Mouse (Mus musculus) embryonic facial prominence, embryonic 12.5 days (tissue): ENCODE results near the gene Crybg3. TPM values are rescaled to one million over a fixed set of nuclear protein-coding genes. Genes with fewer than 3 reads are reported as not detected.
A peak's percentile ranks its signal among the peaks of the same experiment; 100 is the strongest.
"Not testable (repeated sequence)": the region's sequence is repeated elsewhere in the genome, so short reads cannot be mapped to it uniquely, and the experiment has no call there.

Experiments used
- ATAC-seq: fragments of 200-750 bp; cut with Nextera tagmentation; 2 replicates; pipeline ENCODE4 v1.8.0; 2017; ENCODE audit not compliant: insufficient number of reproducible peaks, insufficient read depth, low FRiP score, low TSS enrichment
- H3K27ac ChIP-seq: fragments of 300-500 bp; sonication (generic); 2 replicates; pipeline ENCODE4 v1.5.1; 2016; ENCODE audit warnings: mild to moderate bottlenecking
- H3K27me3 ChIP-seq: fragments of 300-500 bp; sonication (generic); 2 replicates; pipeline ENCODE4 v1.6.1; 2016; ENCODE audit warnings: mild to moderate bottlenecking, moderate library complexity
- H3K36me3 ChIP-seq: fragments of 300-500 bp; sonication (generic); 2 replicates; pipeline ENCODE4 v1.6.1; 2016; ENCODE audit warnings: mild to moderate bottlenecking
- H3K4me1 ChIP-seq: fragments of 300-500 bp; sonication (generic); 2 replicates; pipeline ENCODE4 v1.6.1; 2016
- H3K4me2 ChIP-seq: fragments of 300-500 bp; sonication (generic); replicated peaks from 2 replicates; pipeline ENCODE4 v1.6.1; 2016; ENCODE audit warnings: mild to moderate bottlenecking, moderate library complexity
- H3K4me3 ChIP-seq: fragments of 300-500 bp; sonication (generic); 2 replicates; pipeline ENCODE4 v1.5.1; 2016; ENCODE audit warnings: mild to moderate bottlenecking
- H3K9ac ChIP-seq: fragments of 300-500 bp; sonication (generic); 2 replicates; pipeline ENCODE4 v1.6.1; 2016; ENCODE audit warnings: mild to moderate bottlenecking, moderate library complexity
- H3K9me3 ChIP-seq: fragments of 300-500 bp; sonication (generic); 2 replicates; pipeline ENCODE4 v1.6.1; 2016; ENCODE audit warnings: mild to moderate bottlenecking, moderate library complexity
- WGBS: fragments of 180-500 bp; shearing (Covaris S2); methylation state at CpG from one replicate; pipeline ENCODE4 v1.1.7; 2016; 5-methylcytosine and 5-hydroxymethylcytosine counted together
- polyA plus RNA-seq: library from polyadenylated mRNA; unstranded; fragments of >200 nt; fragmentation: Nextera tagmentation; extraction: Ambion mirVana; gene quantifications from 2 replicates; pipeline ENCODE4 v1.2.1, GENCODE M21; 2016

Gene Crybg3
- polyA plus RNA-seq, 1 experiment from 2014 or later = 8.8 TPM

DNA sequence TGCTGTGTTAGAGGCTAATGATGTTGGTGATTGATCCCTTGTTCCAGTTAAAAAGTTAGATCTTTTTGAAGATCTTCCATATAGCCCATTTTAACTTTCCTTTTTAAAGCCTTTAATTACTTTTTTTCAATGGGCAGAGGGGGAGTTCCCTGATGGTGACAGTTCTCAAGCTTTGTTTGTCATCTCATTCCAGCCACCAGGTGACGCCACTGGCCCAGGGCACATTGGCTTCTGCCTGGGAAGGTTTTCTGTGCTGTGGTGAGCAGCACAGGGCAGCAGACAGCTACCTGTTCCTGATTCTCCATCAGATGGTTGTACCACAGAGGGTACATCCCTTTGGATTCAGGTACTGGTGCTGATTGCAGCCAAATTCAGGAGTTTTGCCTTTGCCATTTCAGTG, 126.0 kb downstream of the Crybg3 start:
- H3K4me2 ChIP-seq = no peak overlapping the region
- H3K9ac ChIP-seq = no peak overlapping the region
- no peaks in the 10 kb centered on the region for H3K27me3 ChIP-seq
- peaks cover 6% of the 10 kb centered on the region; the same call in 1 of the 2 replicates for H3K4me1 ChIP-seq
- H3K27ac ChIP-seq = no peak overlapping the region
- WGBS = 19% methylated on average over 1 of the region's 1 CpGs
- 0 out of 2 replicates have a peak, but pooled peaks cover 6% of the 10 kb centered on the region for H3K36me3 ChIP-seq
- no peak for ATAC-seq
- H3K4me3 ChIP-seq = no peak overlapping the region
- H3K9me3 ChIP-seq = no peaks in the 10 kb centered on the region

DNA sequence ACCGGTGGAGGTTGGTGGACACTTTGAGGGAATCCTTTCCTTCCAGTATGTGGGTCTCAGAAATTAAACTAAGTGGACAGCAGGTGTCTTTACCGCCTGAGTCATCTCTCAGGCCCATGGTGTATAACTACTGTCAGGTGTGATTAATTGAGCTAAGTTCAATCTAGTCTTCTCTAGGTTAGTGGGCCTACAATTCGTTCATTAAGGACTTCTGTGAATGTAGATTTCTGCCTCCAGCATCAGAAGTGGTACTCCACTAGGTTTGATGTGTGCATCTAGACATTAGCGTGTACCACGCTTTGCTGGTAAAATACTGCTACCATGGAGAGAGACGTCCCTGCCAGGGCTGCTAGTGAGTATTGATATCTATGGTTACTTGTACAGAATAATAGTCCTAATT, 128.2 kb downstream of the Crybg3 start:
- peaks cover 6% of the 10 kb centered on the region; the same call in 1 of the 2 replicates for H3K4me1 ChIP-seq
- peak overlapping the region; percentile 55 for H3K4me3 ChIP-seq
- H3K4me2 ChIP-seq = peak overlapping the region; percentile 52
- 0 out of 2 replicates have a peak overlapping the region, but pooled peaks have one; percentile 49 for H3K9ac ChIP-seq
- WGBS = 54% methylated on average over 6 of the region's 6 CpGs
- no peaks in the 10 kb centered on the region for H3K9me3 ChIP-seq
- no peaks in the 10 kb centered on the region for H3K27me3 ChIP-seq
- 0 out of 2 replicates have a peak, but pooled peaks cover 3% of the 10 kb centered on the region for H3K36me3 ChIP-seq
- ATAC-seq = no peak
- no peak overlapping the region for H3K27ac ChIP-seq

- peak within 1 kb of the TSS; percentile 55 for H3K4me3 ChIP-seq
- 0 out of 2 replicates have a peak, but pooled peaks cover 3% of the 10 kb centered on the region for H3K36me3 ChIP-seq
- no peak within 1 kb of the TSS for H3K27ac ChIP-seq
- WGBS = 2% methylated on average over 56 of the region's 56 CpGs
- ATAC-seq = peak; percentile 93
- peak within 1 kb of the TSS; percentile 52 for H3K4me2 ChIP-seq
- H3K9me3 ChIP-seq = no peaks in the 10 kb centered on the region
- peak within 1 kb of the TSS; percentile 49 for H3K9ac ChIP-seq
- peaks cover 6% of the 10 kb centered on the region; the same call in 1 of the 2 replicates for H3K4me1 ChIP-seq
- H3K27me3 ChIP-seq = no peaks in the 10 kb centered on the region
These were observed 129.0 kb downstream of the Crybg3 start, which contains the start of gene Riox2 for GRCm38 (mm10) chr16:59471637-59472278. Gene Riox2, plus strand, starts transcription at chr16:59471775.

- Histone ChIP-seq H3K4me3 (no peak overlapping the region), H3K9me3 (0 out of 2 replicates have a peak, but pooled peaks cover under 1% of the 10 kb centered on the region), H3K9ac (no peak overlapping the region), H3K4me2 (no peak overlapping the region), H3K4me1 (peaks cover 6% of the 10 kb centered on the region; the same call in 1 of the 2 replicates), H3K27me3 (no peaks in the 10 kb centered on the region), H3K36me3 (no peaks in the 10 kb centered on the region), H3K27ac (no peak overlapping the region)
- 81% methylated on average over 1 of the region's 1 CpGs for WGBS
- no peak for ATAC-seq
These were observed 130.9 kb downstream of the Crybg3 start for GRCm38 (mm10) chr16:59469846-59470245.

- H3K27me3 ChIP-seq = no peaks in the 10 kb centered on the region
- H3K27ac ChIP-seq = no peak overlapping the region
- H3K4me1 ChIP-seq = no peaks in the 10 kb centered on the region
- no peak overlapping the region for H3K4me3 ChIP-seq
- H3K36me3 ChIP-seq = no peaks in the 10 kb centered on the region
- ATAC-seq = no peak
- H3K9ac ChIP-seq = no peak overlapping the region
- no peak overlapping the region for H3K4me2 ChIP-seq
- H3K9me3 ChIP-seq = 0 out of 2 replicates have a peak, but pooled peaks cover 4% of the 10 kb centered on the region
- 89% methylated on average over 6 of the region's 6 CpGs for WGBS
These were observed 136.8 kb downstream of the Crybg3 start for GRCm38 (mm10) chr16:59463973-59464372.

DNA sequence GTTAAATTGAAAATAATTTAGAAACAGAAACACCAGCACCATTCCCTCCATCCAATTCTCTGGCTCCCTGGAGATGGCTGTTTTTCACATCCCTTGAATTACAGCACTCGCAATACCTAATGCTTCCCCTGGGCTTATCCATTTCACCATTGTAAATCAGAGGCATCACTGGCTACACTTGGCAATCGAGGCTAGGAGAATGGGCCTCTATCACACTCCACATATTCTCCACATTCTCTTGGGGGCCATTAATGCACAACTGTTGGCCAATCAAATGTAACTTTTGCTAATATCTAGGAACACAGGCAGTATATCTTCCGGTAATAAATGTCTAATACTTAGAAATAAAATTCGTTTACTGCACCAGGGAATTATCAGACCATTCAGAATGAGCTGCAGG, 137.2 kb downstream of the Crybg3 start:
- Histone ChIP-seq H3K9ac (no peak overlapping the region), H3K27ac (no peak overlapping the region), H3K36me3 (no peaks in the 10 kb centered on the region), H3K4me2 (no peak overlapping the region), H3K4me1 (no peaks in the 10 kb centered on the region), H3K4me3 (no peak overlapping the region), H3K9me3 (0 out of 2 replicates have a peak, but pooled peaks cover 4% of the 10 kb centered on the region), H3K27me3 (no peaks in the 10 kb centered on the region)
- WGBS = 73% methylated on average over 4 of the region's 4 CpGs
- no peak for ATAC-seq

GRCm38 (mm10) chr16:59459259-59459861, 141.4 kb downstream of the Crybg3 start:
- H3K4me1 ChIP-seq, H3K36me3 ChIP-seq, H3K9me3 ChIP-seq, H3K27me3 ChIP-seq, H3K4me2 ChIP-seq, H3K27ac ChIP-seq, H3K9ac ChIP-seq, H3K4me3 ChIP-seq: not testable (repeated sequence)
- 73% methylated on average over 5 of the region's 5 CpGs for WGBS
- ATAC-seq = 0 out of 2 replicates have a peak, but pooled peaks have one; percentile 60

GRCm38 (mm10) chr16:59451813-59452212, 149.0 kb downstream of the Crybg3 start:
- H3K4me2 ChIP-seq = no peak overlapping the region
- WGBS = 85% methylated on average over 5 of the region's 5 CpGs
- H3K4me3 ChIP-seq = no peak overlapping the region
- no peak for ATAC-seq
- H3K9me3 ChIP-seq = no peaks in the 10 kb centered on the region
- no peaks in the 10 kb centered on the region for H3K4me1 ChIP-seq
- H3K27me3 ChIP-seq = no peaks in the 10 kb centered on the region
- H3K36me3 ChIP-seq = no peaks in the 10 kb centered on the region
- H3K27ac ChIP-seq = no peak overlapping the region
- no peak overlapping the region for H3K9ac ChIP-seq

- Histone ChIP-seq H3K4me3 (no peak overlapping the region), H3K9ac (no peak overlapping the region), H3K36me3 (no peaks in the 10 kb centered on the region), H3K27ac (no peak overlapping the region), H3K9me3 (no peaks in the 10 kb centered on the region), H3K27me3 (no peaks in the 10 kb centered on the region), H3K4me2 (no peak overlapping the region), H3K4me1 (no peaks in the 10 kb centered on the region)
- no peak for ATAC-seq
These were observed 151.7 kb downstream of the Crybg3 start for GRCm38 (mm10) chr16:59449092-59449491.

DNA sequence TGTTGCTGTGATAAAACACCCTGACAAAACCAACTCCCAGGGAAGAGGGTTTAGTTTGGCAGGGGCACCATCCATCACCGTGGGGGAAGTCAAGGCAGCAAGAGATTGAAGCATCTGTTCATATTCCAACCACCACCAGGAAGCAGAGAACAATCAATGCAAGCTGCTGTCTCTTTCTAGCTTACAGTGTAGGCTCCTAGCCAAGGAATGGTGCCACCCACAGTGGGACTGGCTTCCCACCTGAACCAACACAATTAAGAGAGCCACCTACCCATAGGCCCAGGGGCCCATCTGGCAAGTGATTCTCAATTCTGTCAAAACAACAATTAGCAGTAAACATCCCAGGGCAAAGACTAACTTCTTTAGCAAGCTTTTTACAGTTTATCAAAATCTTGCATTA, 152.6 kb downstream of the Crybg3 start:
- Histone ChIP-seq H3K4me3 (no peak overlapping the region), H3K27me3 (no peaks in the 10 kb centered on the region), H3K9ac (no peak overlapping the region), H3K36me3 (no peaks in the 10 kb centered on the region), H3K27ac (no peak overlapping the region), H3K9me3 (no peaks in the 10 kb centered on the region), H3K4me1 (no peaks in the 10 kb centered on the region), H3K4me2 (no peak overlapping the region)
- 81% methylated on average over 1 of the region's 1 CpGs for WGBS
- no peak for ATAC-seq

DNA sequence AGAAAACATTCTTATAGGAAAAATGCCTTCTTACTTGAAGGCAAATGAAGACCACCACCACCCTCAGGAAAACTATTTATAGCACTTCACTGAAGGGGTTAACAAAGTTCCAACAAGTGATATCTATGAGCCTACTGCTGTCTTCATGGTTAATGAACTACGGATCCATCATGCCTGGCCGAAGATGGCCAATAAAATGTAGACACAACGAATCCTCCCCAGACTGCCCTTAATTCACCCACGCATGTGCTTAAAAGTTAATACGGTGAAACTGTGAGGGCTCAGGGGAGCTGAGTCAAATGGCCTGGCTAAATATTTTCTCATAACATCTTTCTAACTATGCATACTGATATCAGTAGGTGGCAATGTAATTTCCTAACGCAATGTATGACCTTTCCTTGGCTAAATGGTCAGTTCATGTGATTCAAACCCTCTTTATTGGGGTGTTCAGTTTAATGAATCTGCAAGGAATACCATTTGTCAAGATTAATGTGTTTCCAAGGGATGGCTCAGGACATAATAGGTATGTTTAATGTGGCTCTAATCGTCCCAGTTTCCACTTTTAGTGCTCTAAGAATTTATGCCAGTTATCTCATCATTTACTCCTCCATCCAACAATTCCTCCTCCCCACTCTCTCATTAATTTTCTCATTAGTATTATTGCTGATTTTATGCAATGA, 155.8 kb downstream of the Crybg3 start:
- Histone ChIP-seq H3K4me3 (no peak overlapping the region), H3K27ac (no peak overlapping the region), H3K4me2 (no peak overlapping the region), H3K27me3 (no peaks in the 10 kb centered on the region), H3K4me1 (no peaks in the 10 kb centered on the region), H3K36me3 (no peaks in the 10 kb centered on the region), H3K9me3 (no peaks in the 10 kb centered on the region), H3K9ac (no peak overlapping the region)
- no peak for ATAC-seq
- WGBS = 87% methylated on average over 7 of the region's 7 CpGs
